Mouse (Mus musculus) heart, postnatal 36 days (tissue): Measurements from ENCODE around the gene Prelid3b. TPM values are rescaled to one million over a fixed set of nuclear protein-coding genes. Genes with fewer than 3 reads are reported as not detected.

Experiments used
- DNase-seq, 2 experiments: peaks; one replicate each; pipeline ENCODE4 v3.0.0; 2021 to 2022
- intact Hi-C: fragments of 180-260 bp; cut with DNase I; formaldehyde crosslinking; loops from one replicate; pipeline ENCODE4 v1.15.1; 2025
- total RNA-seq, 2 experiments: library from RNA; stranded (reverse); gene quantifications; 2 replicates each; pipeline ENCODE4 v1.2.3; 2021

Gene Prelid3b
- total RNA-seq = 10 to 100 TPM; 56.5 to 65.8 TPM

DNA sequence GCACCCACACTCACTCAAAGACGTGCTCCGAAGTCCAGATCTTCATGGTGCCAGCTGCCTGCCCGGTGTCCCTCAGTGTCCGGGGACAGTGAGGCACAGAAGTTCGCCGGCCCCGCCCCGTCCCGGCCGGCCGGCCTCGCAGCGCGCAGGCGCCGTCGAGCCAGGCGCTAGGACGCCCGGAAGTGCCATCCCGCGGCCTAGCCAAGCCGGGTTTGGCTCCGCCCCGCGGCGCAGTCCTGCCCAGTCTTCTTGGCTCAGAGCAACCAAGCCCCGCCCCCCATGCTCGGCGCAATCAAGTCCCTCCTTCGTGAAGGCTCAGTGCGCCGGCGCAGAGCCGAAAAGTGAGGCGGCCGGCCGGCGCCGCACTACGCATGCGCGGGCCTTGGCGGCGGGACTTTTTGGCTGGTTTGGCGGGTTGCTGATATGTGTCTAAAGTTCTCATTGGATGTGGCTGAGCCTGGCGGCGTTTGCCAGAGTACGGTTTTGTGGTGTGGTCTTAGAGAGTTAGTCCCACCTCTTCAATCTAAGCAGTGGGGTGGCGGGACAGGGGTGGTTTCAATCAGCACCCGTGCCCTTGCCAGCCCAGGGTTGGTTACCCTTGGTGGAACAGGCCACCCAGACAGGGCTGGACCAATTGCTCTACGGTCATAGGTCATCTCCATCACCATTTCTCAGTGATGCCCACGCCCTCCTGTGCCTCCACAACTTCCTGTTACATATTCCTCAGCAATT lies at the start of gene Prelid3b:
Prelid3b (minus strand) TSS at position 264 of the 732 bp plus-strand sequence.
- peak; percentile 99 for DNase-seq
- intact Hi-C loops = loop anchor here (2.0 to 10.0 kb wide), 4 partner anchors 34 to 398 kb away; partner anchors contain the start of genes Ctsz and Stx16

DNA sequence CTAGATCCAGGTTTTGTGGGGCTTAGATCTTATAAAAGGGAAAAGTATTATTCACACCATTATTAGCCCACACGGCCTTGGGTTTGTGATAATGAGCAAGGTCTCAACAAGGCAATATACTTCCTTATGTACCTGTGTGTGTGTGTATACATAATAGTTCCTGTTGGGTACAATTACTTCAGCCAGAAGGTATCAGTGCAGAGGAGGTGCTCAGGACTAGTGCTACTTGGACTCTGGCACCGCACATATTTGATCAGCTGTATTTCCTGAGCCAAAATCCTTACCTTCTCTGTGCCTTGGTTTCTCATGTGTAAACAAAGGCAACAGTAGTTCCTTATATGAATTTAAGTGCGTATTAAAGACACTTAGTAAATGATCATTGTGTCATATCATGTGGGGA lies 49.3 kb upstream of the Prelid3b start:
- DNase-seq = no peak
- intact Hi-C loops = no loop called here

DNA sequence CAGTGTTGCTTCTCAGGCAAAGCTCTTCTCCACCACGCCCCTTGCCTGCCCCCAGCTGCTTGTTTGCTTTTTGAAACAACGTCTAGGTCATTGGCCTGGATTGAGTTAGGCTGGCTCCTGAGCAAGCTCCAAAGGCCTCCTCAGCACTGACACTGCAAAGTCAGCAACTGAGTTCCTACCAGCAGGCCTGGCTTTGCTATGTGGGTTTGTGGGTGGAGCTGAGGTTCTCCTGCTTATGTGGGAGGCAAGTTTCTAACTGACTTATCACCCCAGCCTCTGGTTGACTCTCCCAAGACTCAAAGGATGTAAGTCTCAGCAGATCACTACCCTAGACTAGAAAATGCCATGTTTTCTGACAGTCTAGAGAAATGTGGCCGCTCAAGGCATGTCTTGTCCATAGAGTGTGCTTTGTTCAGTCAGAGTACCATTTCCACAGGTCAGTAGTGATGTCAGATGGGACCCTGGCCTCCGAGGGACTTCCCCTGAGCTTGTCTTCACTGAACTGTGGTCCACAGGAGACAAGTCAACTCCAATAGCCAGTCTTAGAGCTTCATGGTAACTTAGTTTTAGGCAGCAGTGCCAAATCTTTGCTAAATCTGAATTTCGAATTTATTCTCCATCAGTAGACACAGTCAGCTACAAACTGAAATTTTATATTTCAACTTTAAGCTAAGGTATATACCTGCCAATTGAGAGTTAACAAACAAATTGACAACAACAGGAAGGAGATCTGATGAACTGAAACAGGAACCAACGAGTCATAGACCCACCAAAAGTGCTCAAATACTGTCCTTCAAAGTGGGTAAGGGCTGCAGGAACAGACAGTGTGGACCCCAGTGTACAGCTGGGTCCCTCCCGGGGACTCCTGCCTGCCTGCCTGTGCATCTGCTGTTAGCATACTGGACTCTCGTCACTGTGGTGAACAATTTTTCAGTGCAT lies 44.5 kb upstream of the Prelid3b start:
- intact Hi-C loops = no loop called here
- DNase-seq = no peak

DNA sequence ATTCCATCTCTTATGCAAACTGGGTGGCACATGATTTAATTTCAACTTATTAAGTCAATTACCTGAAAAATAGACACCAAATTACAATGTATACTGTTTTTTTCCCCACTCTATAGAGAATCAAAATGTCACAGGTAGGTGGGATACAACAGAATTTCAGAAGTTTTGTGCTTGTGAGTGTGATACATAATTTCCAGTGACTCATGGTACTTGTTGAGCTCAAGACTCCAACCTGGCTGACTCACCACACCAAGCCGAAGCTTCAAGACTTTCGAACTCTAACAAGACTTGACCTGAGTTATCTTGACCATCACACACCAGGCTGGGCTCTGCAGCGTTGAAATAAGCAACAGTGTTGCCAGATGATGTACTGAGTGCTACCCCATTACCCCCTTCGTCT lies 42.0 kb upstream of the Prelid3b start:
- no peak for DNase-seq
- intact Hi-C loops = no loop called here

DNA sequence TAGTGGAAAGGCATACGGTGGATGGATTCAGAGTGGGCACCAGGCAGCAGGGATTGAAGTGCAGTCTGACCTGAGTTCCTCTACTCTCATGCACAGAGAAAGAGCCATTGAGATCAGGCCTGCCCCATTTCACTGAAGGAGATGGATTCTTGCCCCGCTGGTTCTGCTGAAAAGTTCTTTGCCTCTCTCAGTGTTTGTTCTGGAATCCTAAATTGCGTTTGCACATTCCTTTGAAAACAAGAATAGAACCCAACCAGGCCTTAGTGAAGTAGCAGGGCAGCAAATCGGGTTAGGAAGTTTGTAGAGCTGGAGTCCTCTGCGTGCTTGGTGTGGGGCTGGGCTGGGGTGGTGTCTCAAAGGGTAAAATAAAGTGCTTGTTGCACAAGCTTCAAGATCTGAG lies 40.9 kb upstream of the Prelid3b start:
- intact Hi-C loops = no loop called here
- no peak for DNase-seq

DNA sequence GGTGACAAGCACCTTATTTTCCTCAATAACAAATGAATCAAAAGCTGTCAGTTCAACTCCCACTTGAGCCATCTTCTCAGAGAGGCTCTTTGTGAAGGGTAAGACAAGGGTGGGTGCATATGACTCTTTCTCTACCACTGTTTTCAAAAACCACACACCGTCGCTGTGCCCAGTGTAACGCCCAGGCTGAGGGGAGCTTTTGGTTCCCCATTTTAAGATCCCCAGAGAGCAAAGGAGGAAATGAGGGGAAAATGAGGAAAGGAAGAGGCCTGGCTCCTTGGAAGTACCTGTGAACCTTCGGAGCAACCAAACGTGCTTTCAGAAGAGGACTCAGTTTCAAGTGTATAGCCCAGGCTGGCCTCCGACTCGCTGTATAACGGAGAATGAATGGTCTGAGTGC lies 36.9 kb upstream of the Prelid3b start:
- no peak for DNase-seq
- intact Hi-C loops = no loop called here

DNA sequence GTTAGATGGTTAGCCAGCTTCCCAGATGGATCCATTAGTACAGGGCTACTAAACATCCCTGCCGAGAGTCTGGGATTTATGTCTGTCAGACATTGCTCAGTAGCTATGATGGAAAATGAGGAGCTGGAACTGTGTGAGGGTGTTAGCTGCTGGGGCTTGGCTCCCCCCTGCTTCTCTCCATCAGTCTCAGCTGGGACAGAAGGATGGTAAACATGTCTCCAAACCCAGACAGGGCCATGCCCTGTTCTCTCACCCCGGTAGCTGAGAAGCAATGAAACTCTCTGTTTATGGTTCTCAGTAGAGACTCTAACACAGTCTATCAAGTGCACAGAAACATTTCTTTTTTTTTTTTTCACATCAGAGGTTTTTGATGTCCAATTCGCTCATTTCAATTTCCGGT lies 35.1 kb upstream of the Prelid3b start:
- no peak for DNase-seq
- intact Hi-C loops = no loop called here

DNA sequence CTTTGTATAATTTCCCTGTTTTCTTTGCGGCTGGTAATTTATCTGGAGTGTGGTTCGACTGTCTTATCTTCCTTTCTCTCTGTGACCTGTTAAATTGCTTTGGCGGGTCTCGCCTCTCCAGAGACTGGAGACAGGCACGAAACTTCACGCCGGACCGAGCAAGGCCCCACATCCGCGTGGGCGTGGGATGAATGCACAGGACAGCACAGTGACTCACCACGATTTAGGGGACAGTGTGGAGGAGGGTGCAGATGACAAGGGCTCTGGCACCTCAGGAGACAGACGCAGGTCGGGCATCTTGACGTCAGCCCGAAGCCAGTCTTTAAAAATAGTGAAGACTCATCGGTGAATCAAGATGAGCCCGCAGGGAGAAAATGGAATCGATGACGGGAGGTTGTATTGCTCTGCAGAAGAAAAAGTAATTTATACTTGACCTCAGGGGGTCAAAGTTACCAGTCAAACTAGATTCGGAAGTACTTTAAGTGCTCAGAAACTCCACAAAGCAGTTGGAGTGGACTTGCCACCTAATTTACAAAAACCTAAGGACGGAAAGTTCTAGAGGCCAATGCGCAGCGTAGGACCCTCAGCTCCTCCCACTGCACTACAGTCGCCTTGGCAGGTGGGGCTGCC lies 30.1 kb upstream of the Prelid3b start:
- DNase-seq = no peak
- intact Hi-C loops = no loop called here

DNA sequence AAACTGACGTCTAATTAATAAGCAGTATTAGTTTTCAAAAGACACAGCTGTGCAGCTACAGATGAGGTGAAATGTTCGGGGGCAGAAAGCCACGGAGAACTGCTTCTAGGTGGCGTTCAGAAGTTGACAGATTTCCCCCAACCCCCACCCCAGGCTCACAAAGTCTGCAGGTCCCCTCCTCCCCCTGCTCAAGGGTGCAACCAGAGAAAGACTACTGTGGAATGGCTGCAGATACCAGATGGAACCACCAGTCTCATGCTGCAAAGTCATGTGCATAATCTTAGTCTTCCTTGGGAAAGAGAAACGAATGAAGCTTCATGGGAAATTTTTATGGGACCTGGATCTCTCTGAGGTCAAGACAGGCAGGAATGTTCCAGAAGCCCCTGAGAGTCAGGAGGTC lies 29.4 kb upstream of the Prelid3b start:
- intact Hi-C loops = no loop called here
- DNase-seq = no peak

DNA sequence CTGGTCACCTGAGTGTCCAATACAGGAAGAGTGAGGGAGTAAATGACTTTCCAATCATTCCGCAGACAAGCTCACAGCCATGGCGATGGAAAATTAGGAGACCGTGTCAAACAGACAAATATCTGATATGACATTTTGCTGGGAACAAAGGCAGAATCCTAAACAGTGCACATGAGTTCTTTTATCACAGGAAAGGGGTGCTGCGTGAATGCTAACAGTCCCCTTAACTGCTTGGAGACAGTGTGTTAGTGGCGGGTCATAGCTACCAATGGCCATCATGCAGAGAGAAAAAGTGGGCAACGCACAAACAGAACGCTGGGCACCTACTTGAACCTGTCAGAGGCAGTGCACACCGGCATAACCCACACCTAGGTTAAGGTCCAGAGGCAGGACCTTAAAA lies 28.6 kb upstream of the Prelid3b start:
- DNase-seq = no peak
- intact Hi-C loops = no loop called here

DNA sequence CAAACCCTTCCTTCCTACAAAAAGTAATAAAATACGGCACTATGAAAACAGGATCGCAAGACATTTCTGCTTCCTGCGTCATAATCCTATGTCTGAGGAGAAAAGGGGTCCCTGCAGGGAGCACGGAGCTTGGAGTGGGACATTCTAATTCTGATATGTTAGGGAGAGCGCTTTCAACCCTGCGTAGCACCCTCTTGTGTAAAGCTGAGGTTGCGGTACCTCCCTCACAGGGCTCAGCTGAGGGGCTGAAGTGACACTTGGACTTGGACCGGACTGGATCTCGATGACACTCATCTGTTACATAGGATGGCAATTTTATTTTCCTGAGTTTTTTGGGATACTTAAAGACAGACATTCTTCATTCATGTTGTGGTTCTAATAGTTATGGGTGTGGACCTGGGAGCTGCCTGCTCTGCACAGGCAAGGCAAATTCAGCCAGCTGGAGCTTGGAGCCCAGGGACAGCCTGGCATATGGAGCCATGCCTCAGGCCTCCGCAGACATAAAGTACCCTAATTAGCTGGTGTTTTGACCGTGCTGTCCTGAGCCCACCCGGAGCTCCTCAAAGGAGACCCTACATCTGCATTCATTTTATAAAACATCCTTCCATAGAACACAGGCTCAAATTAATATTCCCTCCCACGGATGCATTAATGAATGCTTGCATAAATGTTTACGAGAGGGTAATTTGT lies 28.1 kb upstream of the Prelid3b start:
- no peak for DNase-seq
- intact Hi-C loops = no loop called here

DNA sequence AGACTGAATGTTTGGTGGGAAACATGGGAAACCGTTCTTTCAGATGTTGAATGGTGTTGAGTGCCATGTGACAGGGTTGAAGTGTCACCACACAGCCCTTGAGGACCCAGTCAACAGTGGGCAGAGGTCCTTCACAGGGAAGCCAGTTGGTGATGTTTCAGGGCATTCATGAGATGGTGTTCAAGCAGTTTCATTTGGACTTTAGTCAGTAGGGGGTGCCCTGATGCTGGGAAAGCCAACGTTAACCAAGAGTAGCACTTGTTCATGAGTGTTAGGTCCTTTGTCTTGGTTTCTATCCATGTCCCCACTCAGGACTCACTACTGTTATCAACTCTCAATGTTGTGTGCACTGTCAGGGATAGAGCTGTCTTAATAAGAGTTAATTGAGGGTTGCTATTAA lies 20.0 kb upstream of the Prelid3b start:
- intact Hi-C loops = loop anchor here (1.0 to 10.0 kb wide), 3 partner anchors 181 to 412 kb away; no protein-coding TSS in a partner anchor
- peak in 1 of 2 experiments; percentile 29 for DNase-seq

DNA sequence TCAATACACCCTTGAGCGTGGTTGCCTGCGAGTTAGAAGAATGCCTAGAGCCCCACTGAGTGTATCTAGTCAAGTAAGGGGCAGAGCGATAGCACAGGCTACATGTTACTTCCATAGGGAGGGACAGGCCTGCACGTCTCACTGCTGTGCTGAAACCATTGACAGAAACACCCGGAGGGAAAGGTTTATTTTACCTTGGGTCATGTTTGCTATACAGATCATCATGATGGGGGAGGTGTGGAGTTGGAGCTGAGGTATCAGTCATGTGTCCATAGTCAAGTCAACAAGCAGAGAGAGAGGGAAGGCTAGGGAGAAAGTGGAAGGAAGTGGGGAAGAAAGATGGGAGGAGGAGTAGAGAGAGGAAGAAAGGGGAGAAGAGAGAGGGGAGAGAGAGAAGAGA lies 14.1 kb upstream of the Prelid3b start:
- no peak for DNase-seq
- intact Hi-C loops = no loop called here

DNA sequence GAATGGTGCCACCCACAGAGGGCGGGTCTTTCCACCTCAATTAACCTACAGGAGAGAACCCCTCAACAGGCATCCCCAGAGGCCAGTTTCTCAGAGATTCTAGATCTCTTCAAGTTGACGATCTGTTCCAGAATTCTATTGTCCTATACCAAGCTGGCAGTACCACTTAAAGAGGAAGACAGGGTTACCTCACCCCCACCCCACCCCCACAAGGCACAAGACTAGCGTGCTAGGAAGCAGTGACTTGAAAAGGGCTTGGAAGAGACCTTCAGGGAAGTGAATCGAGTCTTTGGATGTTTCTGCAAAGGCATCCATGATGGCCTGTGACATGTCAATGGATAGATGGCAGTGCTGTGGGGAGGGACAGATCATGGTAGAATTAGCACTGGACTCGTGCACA lies 5.9 kb upstream of the Prelid3b start:
- intact Hi-C loops = loop anchor here (10.0 kb wide), 1 partner anchor 404 kb away; the partner anchor contains the start of gene Stx16
- no peak for DNase-seq

DNA sequence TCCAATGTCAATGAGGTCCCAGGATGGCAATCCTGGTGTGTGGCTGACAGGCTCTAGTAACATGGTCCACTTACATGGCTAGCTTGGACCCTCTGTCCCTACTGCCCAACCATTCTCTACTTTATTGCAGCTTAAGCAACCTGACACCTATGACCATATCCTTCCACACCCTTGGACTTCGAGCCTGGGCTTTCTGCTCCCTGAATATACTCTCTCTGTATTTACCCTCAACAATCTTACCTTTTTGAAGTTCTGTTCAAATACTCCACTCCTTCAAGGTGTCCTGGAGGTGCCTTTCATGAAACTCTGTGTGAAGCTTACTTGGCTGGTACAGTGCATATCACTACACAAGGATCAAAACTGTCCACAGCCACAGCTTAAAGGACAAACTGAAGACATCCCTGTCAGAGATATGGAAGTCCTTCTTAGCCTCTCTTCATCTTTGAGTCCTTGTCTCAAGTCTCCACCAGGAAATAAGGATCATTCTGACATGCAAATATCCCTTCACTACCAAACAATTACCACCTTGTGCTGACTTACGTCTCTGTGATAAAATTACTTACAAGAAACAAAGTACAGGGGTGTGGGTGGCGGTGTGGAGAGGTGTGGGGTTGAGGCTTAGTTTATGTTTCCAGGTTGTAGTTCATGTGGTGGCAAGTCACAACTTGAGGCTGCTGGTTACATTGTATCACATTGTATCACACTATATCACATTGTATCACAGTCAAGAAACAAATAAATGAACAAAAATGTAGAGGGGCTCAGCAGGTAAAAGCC lies 4.8 kb upstream of the Prelid3b start:
- no peak for DNase-seq
- intact Hi-C loops = loop anchor here (10.0 kb wide), 1 partner anchor 403 kb away; the partner anchor contains the start of gene Stx16

DNA sequence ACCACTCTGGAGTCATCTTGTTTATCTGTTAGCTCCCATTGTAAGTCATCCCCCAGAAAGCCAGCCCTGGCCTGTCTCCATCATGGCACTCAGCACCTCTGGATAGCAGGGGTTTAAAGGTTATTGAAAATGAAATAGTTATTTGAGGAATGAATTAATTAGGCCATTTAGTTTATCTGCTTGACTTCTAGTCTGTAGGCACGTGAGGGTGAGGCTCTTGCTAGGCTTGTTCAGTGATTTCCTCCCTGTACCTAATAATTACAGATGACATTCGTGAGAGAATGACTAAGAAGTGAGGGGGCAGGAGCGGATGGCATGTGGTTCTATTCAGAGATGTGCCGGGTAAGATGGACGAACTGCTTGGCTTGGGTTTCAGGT lies 658 bp upstream of the Prelid3b start:
- intact Hi-C loops = loop anchor here (2.0 to 10.0 kb wide), 4 partner anchors 35 to 399 kb away; partner anchors contain the start of genes Ctsz and Stx16
- no peak for DNase-seq

DNA sequence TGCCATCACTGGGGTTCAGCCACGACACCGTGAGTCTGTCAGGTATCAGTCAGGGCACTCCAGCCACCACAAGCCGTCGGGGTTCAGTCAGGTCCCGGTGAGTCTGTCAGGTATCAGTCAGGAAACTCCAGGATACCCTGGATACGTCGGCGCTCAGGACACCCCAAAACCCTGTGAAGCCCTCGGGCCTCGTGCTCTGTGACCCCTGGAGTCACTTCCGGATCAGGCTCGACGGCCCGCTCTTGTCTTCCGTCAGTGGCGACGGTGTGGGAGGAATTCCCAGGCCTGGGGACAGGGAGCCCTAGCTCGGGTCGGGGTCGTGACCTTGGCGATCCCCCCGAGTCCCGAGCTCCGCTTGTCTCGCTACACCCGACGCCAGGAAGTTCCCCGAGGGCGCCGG lies 474 bp downstream of the Prelid3b start:
- intact Hi-C loops = loop anchor here (2.0 to 10.0 kb wide), 4 partner anchors 34 to 398 kb away; partner anchors contain the start of genes Ctsz and Stx16
- DNase-seq = no peak

DNA sequence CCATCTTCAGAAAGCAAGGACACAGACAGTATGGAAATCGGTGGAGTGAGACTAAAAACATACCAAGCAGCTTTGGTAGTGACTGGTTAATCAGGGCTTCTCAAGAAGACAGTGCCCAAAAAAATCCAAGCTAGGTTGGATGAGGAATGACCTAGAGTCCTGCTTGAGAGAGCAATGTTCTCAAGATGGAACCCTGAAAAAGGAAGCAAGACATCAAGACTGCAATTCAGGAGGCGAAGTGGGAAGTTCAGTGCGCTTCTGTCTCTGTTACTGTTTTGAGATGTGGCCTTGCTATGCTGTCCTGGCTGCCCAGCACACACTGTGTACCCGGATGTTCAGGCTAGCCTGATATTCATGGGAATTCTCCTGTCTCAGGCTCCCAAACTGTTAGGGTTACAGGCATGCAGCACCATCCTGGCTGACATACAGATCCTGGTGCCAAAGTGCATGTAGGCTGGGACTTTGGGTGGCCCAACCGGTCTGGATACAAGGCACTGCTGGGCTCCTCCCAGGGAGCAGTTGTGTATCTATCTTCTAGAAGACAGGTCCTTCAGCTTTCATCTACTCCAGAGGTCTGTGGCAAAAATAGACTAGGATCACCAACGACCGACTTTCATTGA lies 2.0 kb downstream of the Prelid3b start:
- no peak for DNase-seq
- intact Hi-C loops = loop anchor here (5.0 to 10.0 kb wide), 2 partner anchors 386 to 396 kb away; partner anchors contain the start of gene Stx16

DNA sequence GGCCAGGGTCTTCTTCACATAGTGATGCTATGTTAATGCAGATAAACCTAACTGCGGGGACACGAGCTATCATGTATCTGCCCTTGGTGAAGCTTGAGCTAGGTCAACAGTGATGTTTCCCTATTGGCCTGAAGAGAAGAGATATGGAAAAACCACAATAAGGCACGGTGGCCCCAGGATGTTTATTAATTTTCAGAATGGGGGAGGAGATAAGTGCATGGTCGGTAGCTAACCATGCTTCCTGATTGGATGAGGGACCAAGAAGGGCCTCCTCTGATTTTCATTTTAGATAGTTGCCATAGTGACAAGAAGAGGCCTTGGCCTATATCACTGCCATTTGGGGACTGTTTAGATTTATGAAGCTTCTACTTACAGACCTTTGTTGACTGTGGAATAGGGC lies 2.5 kb downstream of the Prelid3b start:
- no peak for DNase-seq
- intact Hi-C loops = loop anchor here (5.0 to 10.0 kb wide), 2 partner anchors 387 to 396 kb away; partner anchors contain the start of gene Stx16
